Mouse (Mus musculus) splenic B cell, adult 2 months (primary cell): ENCODE measurements around the gene Fto.

Experiments
- DNase-seq: peaks from one replicate; pipeline ENCODE4 v3.0.0-alpha.2; 2011; ENCODE audit warnings: low read depth, low spot score
- H3K27me3 ChIP-seq: 2 replicates; pipeline ENCODE4 v1.6.1; 2012; ENCODE audit warnings: mild to moderate bottlenecking, low read length, moderate library complexity, mixed read lengths; ENCODE audit not compliant: control insufficient read depth, poor library complexity, insufficient read depth, severe bottlenecking
- H3K36me3 ChIP-seq: 2 replicates; pipeline ENCODE4 v1.6.1; 2012; ENCODE audit warnings: mild to moderate bottlenecking, low read length, moderate library complexity, mixed read lengths; ENCODE audit not compliant: control insufficient read depth, poor library complexity, insufficient read depth, severe bottlenecking

The Fto gene

GRCm38 (mm10) chr8:91410007-91410406, 96.7 kb downstream of the Fto start:
- Histone ChIP-seq H3K36me3 (peaks cover 2% of the 10 kb centered on the region), H3K27me3 (no peaks in the 10 kb centered on the region)
- no peak for DNase-seq

GRCm38 (mm10) chr8:91424491-91425074, 111.3 kb downstream of the Fto start:
- no peak for DNase-seq
- peaks cover 2% of the 10 kb centered on the region; the same call in 1 of the 2 replicates for H3K36me3 ChIP-seq
- no peaks in the 10 kb centered on the region for H3K27me3 ChIP-seq

- no peak for DNase-seq
- Histone ChIP-seq H3K27me3 (no peaks in the 10 kb centered on the region), H3K36me3 (peaks cover 2% of the 10 kb centered on the region; the same call in 1 of the 2 replicates)
Observed at GRCm38 (mm10) chr8:91425251-91425866, 112.0 kb downstream of the Fto start.

- H3K36me3 ChIP-seq = peaks cover 2% of the 10 kb centered on the region; the same call in 1 of the 2 replicates
- DNase-seq = no peak
- H3K27me3 ChIP-seq = no peaks in the 10 kb centered on the region
Observed at GRCm38 (mm10) chr8:91426496-91426895, 113.2 kb downstream of the Fto start.

- no peak for DNase-seq
- no peaks in the 10 kb centered on the region; the same call in 1 of the 2 replicates for H3K36me3 ChIP-seq
- no peaks in the 10 kb centered on the region for H3K27me3 ChIP-seq
Observed at GRCm38 (mm10) chr8:91430333-91430940, 117.1 kb downstream of the Fto start.

GRCm38 (mm10) chr8:91436036-91436435, 122.7 kb downstream of the Fto start:
- no peak for DNase-seq
- peaks cover 2% of the 10 kb centered on the region; the same call in 1 of the 2 replicates for H3K36me3 ChIP-seq
- H3K27me3 ChIP-seq = no peaks in the 10 kb centered on the region

- 0 out of 2 replicates have a peak, but pooled peaks cover 3% of the 10 kb centered on the region for H3K36me3 ChIP-seq
- no peak for DNase-seq
- H3K27me3 ChIP-seq = no peaks in the 10 kb centered on the region
Observed at GRCm38 (mm10) chr8:91443911-91444310, 130.6 kb downstream of the Fto start.

- 0 out of 2 replicates have a peak, but pooled peaks cover 3% of the 10 kb centered on the region for H3K36me3 ChIP-seq
- no peaks in the 10 kb centered on the region for H3K27me3 ChIP-seq
- no peak for DNase-seq
Observed at GRCm38 (mm10) chr8:91444636-91445410, 131.5 kb downstream of the Fto start.

- DNase-seq = no peak
- H3K36me3 ChIP-seq = 0 out of 2 replicates have a peak, but pooled peaks cover 3% of the 10 kb centered on the region
- H3K27me3 ChIP-seq = no peaks in the 10 kb centered on the region
Observed at GRCm38 (mm10) chr8:91445516-91445915, 132.2 kb downstream of the Fto start.

GRCm38 (mm10) chr8:91446008-91446407, 132.7 kb downstream of the Fto start:
- DNase-seq = no peak
- Histone ChIP-seq H3K27me3 (no peaks in the 10 kb centered on the region), H3K36me3 (0 out of 2 replicates have a peak, but pooled peaks cover 3% of the 10 kb centered on the region)

GRCm38 (mm10) chr8:91448667-91449329, 135.5 kb downstream of the Fto start:
- no peak for DNase-seq
- H3K27me3 ChIP-seq = no peaks in the 10 kb centered on the region
- 0 out of 2 replicates have a peak, but pooled peaks cover 3% of the 10 kb centered on the region for H3K36me3 ChIP-seq

- DNase-seq = no peak
- Histone ChIP-seq H3K27me3 (no peaks in the 10 kb centered on the region), H3K36me3 (no peaks in the 10 kb centered on the region)
Observed at GRCm38 (mm10) chr8:91454926-91455325, 141.6 kb downstream of the Fto start.

- H3K36me3 ChIP-seq = no peaks in the 10 kb centered on the region
- H3K27me3 ChIP-seq = no peaks in the 10 kb centered on the region
- DNase-seq = no peak
Observed at GRCm38 (mm10) chr8:91455591-91455990, 142.3 kb downstream of the Fto start.

- H3K36me3 ChIP-seq = no peaks in the 10 kb centered on the region
- no peaks in the 10 kb centered on the region for H3K27me3 ChIP-seq
- no peak for DNase-seq
Observed at GRCm38 (mm10) chr8:91458016-91458415, 144.7 kb downstream of the Fto start.
